Mouse (Mus musculus): ENCODE results near the gene Gm45062. TPM values are rescaled to one million over a fixed set of nuclear protein-coding genes. Genes with fewer than 3 reads are reported as not detected.

Gm45062 gene
- total RNA-seq, 2 experiments from 2014 or later = 2.3 to 4.6 TPM

- no peak for TF ChIP-seq CTCF (conservative IDR thresholded peaks at IDR 0.05)
- Histone ChIP-seq H3K27ac (no peak overlapping the region), H3K4me3 (no peak overlapping the region)
- no peak for DNase-seq (ENCODE audit: low spot score in 2 of 2)
These were observed 245.4 kb downstream of the Gm45062 start for GRCm38 (mm10) chr6:8504521-8505228.

- no peak for DNase-seq (ENCODE audit: low spot score in 2 of 2)
- Histone ChIP-seq H3K27ac (no peak overlapping the region), H3K4me3 (no peak overlapping the region)
- no peak for TF ChIP-seq CTCF (conservative IDR thresholded peaks at IDR 0.05)
These were observed 247.4 kb downstream of the Gm45062 start for GRCm38 (mm10) chr6:8506631-8507030.

GRCm38 (mm10) chr6:8508883-8509536 lies 249.8 kb downstream of the Gm45062 start:
- DNase-seq (ENCODE audit: low spot score in 2 of 2) = peak; percentile 98 to 99
- Histone ChIP-seq H3K27ac (peak overlapping the region; percentile 99), H3K4me3 (peak overlapping the region; percentile 83)
- peak; percentile 37 for TF ChIP-seq CTCF (conservative IDR thresholded peaks at IDR 0.05)

GRCm38 (mm10) chr6:8509551-8509950 lies 250.3 kb downstream of the Gm45062 start, which contains the start of gene Glcci1:
Glcci1 (plus strand) TSS chr6:8509600.
- Histone ChIP-seq H3K4me3 (peak within 1 kb of the TSS; percentile 83), H3K27ac (peak within 1 kb of the TSS; percentile 99)
- TF ChIP-seq CTCF (conservative IDR thresholded peaks at IDR 0.05) = no peak
- peak; percentile 57 to 73 for DNase-seq (ENCODE audit: low spot score in 2 of 2)

- DNase-seq (ENCODE audit: low spot score in 2 of 2) = no peak
- no peak for TF ChIP-seq CTCF (conservative IDR thresholded peaks at IDR 0.05)
- Histone ChIP-seq H3K27ac (peak overlapping the region; percentile 99), H3K4me3 (peak overlapping the region; percentile 83)
These were observed 251.0 kb downstream of the Gm45062 start for GRCm38 (mm10) chr6:8509961-8510863.

- no peak for DNase-seq (ENCODE audit: low spot score in 2 of 2)
- no peak for TF ChIP-seq CTCF (conservative IDR thresholded peaks at IDR 0.05)
- Histone ChIP-seq H3K27ac (peak overlapping the region; percentile 99), H3K4me3 (peak overlapping the region; percentile 83)
These were observed 251.7 kb downstream of the Gm45062 start for GRCm38 (mm10) chr6:8510864-8511428.

GRCm38 (mm10) chr6:8511447-8511846 lies 252.2 kb downstream of the Gm45062 start:
- H3K27ac ChIP-seq = peak overlapping the region; percentile 99
- peak overlapping the region; percentile 83 for H3K4me3 ChIP-seq
- DNase-seq (ENCODE audit: low spot score in 2 of 2) = no peak
- TF ChIP-seq CTCF (conservative IDR thresholded peaks at IDR 0.05) = no peak

GRCm38 (mm10) chr6:8512416-8512815 lies 253.2 kb downstream of the Gm45062 start:
- H3K27ac ChIP-seq = peak overlapping the region; percentile 99
- no peak for DNase-seq (ENCODE audit: low spot score in 2 of 2)
- H3K4me3 ChIP-seq = peak overlapping the region; percentile 83
- no peak for TF ChIP-seq CTCF (conservative IDR thresholded peaks at IDR 0.05)

- no peak for DNase-seq (ENCODE audit: low spot score in 2 of 2)
- Histone ChIP-seq H3K4me3 (no peak overlapping the region), H3K27ac (no peak overlapping the region)
- TF ChIP-seq CTCF (conservative IDR thresholded peaks at IDR 0.05) = no peak
These were observed 260.4 kb downstream of the Gm45062 start for GRCm38 (mm10) chr6:8519687-8520086.

- 0 out of 2 replicates have a peak, but pooled peaks have one; percentile 7 for TF ChIP-seq CTCF (conservative IDR thresholded peaks at IDR 0.05)
- no peak overlapping the region for H3K27ac ChIP-seq
- no peak overlapping the region for H3K4me3 ChIP-seq
- DNase-seq (ENCODE audit: low spot score in 2 of 2) = no peak
These were observed 262.0 kb downstream of the Gm45062 start for GRCm38 (mm10) chr6:8521231-8521630.

- DNase-seq (ENCODE audit: low spot score in 2 of 2) = no peak
- TF ChIP-seq CTCF (conservative IDR thresholded peaks at IDR 0.05) = no peak
- peak overlapping the region; percentile 47; the same call in 1 of the 2 replicates for H3K27ac ChIP-seq
- no peak overlapping the region for H3K4me3 ChIP-seq
These were observed 265.5 kb downstream of the Gm45062 start for GRCm38 (mm10) chr6:8524717-8525116.

GRCm38 (mm10) chr6:8531104-8531894 lies 272.0 kb downstream of the Gm45062 start:
- no peak for TF ChIP-seq CTCF (conservative IDR thresholded peaks at IDR 0.05)
- DNase-seq (ENCODE audit: low spot score in 2 of 2) = no peak
- no peak overlapping the region for H3K4me3 ChIP-seq
- H3K27ac ChIP-seq = no peak overlapping the region

All from layer of hippocampus, adult 2 months (tissue).